Mouse (Mus musculus) limb, embryonic 15.5 days (tissue): ENCODE results near the gene Fcrl1. TPM values are rescaled to one million over a fixed set of nuclear protein-coding genes. Genes with fewer than 3 reads are reported as not detected.
"Not testable (repeated sequence)": the region's sequence is repeated elsewhere in the genome, so short reads cannot be mapped to it uniquely, and the experiment has no call there.

Experiments used
- ATAC-seq: fragments of 200-750 bp; cut with Nextera tagmentation; 2 replicates; pipeline ENCODE4 v1.8.0; 2017; ENCODE audit warnings: low read depth, moderate TSS enrichment; ENCODE audit not compliant: insufficient number of reproducible peaks, low FRiP score, low TSS enrichment
- H3K27ac ChIP-seq: fragments of 300-500 bp; sonication (generic); 2 replicates; pipeline ENCODE4 v1.5.1; 2015; ENCODE audit warnings: moderate library complexity, mild to moderate bottlenecking, inconsistent platforms
- H3K27me3 ChIP-seq: fragments of 300-500 bp; sonication (generic); 2 replicates; pipeline ENCODE4 v1.6.1; 2015; ENCODE audit warnings: inconsistent platforms
- H3K36me3 ChIP-seq: fragments of 300-500 bp; sonication (generic); 2 replicates; pipeline ENCODE4 v1.6.1; 2015; ENCODE audit warnings: inconsistent platforms
- H3K4me1 ChIP-seq: fragments of 300-500 bp; sonication (generic); 2 replicates; pipeline ENCODE4 v1.6.1; 2015; ENCODE audit warnings: inconsistent platforms
- H3K4me2 ChIP-seq: fragments of 300-500 bp; sonication (generic); 2 replicates; pipeline ENCODE4 v1.6.1; 2015; ENCODE audit warnings: mild to moderate bottlenecking, inconsistent platforms
- H3K4me3 ChIP-seq: fragments of 300-500 bp; sonication (generic); 2 replicates; pipeline ENCODE4 v1.5.1; 2015; ENCODE audit warnings: mild to moderate bottlenecking, inconsistent platforms
- H3K9ac ChIP-seq: fragments of 300-500 bp; sonication (generic); 2 replicates; pipeline ENCODE4 v1.6.1; 2015; ENCODE audit warnings: inconsistent platforms
- H3K9me3 ChIP-seq: fragments of 300-500 bp; sonication (generic); 2 replicates; pipeline ENCODE4 v1.6.1; 2016; ENCODE audit warnings: inconsistent platforms
- WGBS: fragments of 180-500 bp; shearing (Covaris S2); methylation state at CpG from one replicate; pipeline ENCODE4 v1.1.7; 2015; 5-methylcytosine and 5-hydroxymethylcytosine counted together
- polyA plus RNA-seq: library from polyadenylated mRNA; unstranded; fragments of >200 nt; fragmentation: Nextera tagmentation; extraction: Ambion mirVana; gene quantifications from 2 replicates; pipeline ENCODE4 v1.2.1, GENCODE M21; 2015

Gene Fcrl1
- 0.27 TPM in 1 of 2 replicates, not detected in the other for polyA plus RNA-seq

- Histone ChIP-seq H3K27ac (no peak within 1 kb of the TSS), H3K9me3 (no peaks in the 10 kb centered on the region), H3K4me2 (no peak within 1 kb of the TSS), H3K9ac (no peak within 1 kb of the TSS), H3K27me3 (no peaks in the 10 kb centered on the region), H3K4me3 (no peak within 1 kb of the TSS), H3K36me3 (no peaks in the 10 kb centered on the region), H3K4me1 (peaks cover 2% of the 10 kb centered on the region; the same call in 1 of the 2 replicates)
- no peak for ATAC-seq
- WGBS, result 81% methylated on average over 18 of the region's 18 CpGs
Measured at GRCm38 (mm10) chr3:87376195-87377165, at the start of gene Fcrl1. TSS of gene Fcrl1 (plus strand) at chr3:87376387.

DNA sequence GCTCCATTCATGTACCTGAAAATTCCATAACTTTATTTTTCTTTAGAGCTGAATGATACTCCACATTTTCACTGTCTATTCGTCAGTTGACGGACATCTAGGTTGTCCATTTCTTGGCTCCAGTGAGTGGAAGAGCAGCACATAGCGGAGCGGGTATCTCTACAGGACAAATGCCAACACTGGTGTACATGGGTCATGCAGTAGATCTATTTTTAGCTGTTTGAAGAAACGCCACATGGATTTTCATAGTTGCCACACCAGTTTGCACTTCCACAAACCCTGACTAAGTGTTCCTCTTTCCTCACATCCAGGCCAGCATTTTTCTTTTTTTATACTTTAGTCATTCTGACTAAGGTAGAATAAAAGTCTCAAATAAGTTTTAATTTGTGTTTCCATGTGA is 38.3 kb upstream of the Fcrl1 start:
- H3K4me3 ChIP-seq, result no peak overlapping the region
- no peak overlapping the region for H3K9ac ChIP-seq
- no peaks in the 10 kb centered on the region for H3K4me1 ChIP-seq
- H3K9me3 ChIP-seq, result no peaks in the 10 kb centered on the region
- H3K36me3 ChIP-seq, result no peaks in the 10 kb centered on the region
- WGBS, result 84% methylated on average over 5 of the region's 5 CpGs
- no peak for ATAC-seq
- no peaks in the 10 kb centered on the region for H3K27me3 ChIP-seq
- no peak overlapping the region for H3K4me2 ChIP-seq
- no peak overlapping the region for H3K27ac ChIP-seq

DNA sequence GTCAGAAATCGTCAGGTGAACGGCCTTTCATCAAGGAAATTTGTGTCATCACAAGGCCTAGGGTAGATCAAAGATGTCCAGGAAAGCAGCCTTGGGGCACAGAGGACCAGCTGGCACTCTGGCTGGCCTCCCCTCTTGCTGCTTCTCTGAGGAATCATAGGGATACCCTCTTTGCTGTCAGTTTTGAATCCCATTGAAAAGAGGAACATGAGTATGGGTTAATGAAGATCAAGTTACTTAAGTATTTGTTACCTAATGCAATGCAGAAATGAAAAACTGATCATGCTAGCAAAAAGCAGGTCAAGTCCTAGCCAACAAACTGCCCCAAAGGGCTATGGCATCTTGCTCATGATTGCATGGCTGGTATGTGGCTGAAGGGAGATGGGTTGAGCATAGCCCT is 25.2 kb upstream of the Fcrl1 start:
- not testable (repeated sequence) for H3K4me3 ChIP-seq, H3K9me3 ChIP-seq, H3K36me3 ChIP-seq, H3K4me2 ChIP-seq, H3K4me1 ChIP-seq, H3K27me3 ChIP-seq, H3K27ac ChIP-seq, ATAC-seq, H3K9ac ChIP-seq
- 65% methylated on average over 2 of the region's 2 CpGs for WGBS

DNA sequence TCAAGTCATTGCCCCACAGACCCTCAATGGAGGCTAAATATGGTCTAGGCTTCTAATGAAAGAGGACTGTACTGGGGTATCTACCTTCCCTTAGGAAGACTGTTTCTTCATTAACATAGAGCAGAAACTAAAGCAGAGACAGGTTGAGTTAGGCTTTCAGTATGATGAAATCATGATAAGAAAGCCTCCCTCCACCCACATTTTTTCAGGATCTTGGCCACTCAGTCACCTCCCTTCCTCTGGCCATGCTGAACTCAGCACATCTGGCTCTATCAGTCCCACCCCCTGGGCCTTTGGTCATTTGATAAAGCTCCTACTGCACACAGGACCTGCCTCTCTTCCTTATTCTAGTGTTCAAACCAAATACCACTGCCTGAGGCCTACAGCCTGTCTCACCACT is 18.6 kb upstream of the Fcrl1 start, which contains the start of gene Cd5l:
Cd5l (plus strand) TSS at position 301 of the 400 bp plus-strand sequence.
- no peak for ATAC-seq
- Histone ChIP-seq H3K9me3 (no peaks in the 10 kb centered on the region), H3K27ac (no peak within 1 kb of the TSS), H3K4me3 (no peak within 1 kb of the TSS), H3K36me3 (no peaks in the 10 kb centered on the region), H3K4me1 (no peaks in the 10 kb centered on the region), H3K9ac (no peak within 1 kb of the TSS), H3K4me2 (no peak within 1 kb of the TSS), H3K27me3 (no peaks in the 10 kb centered on the region)

- Histone ChIP-seq H3K4me1 (no peaks in the 10 kb centered on the region), H3K4me3 (no peak overlapping the region), H3K36me3 (no peaks in the 10 kb centered on the region), H3K9ac (no peak overlapping the region), H3K4me2 (no peak overlapping the region), H3K27ac (no peak overlapping the region), H3K9me3 (no peaks in the 10 kb centered on the region), H3K27me3 (no peaks in the 10 kb centered on the region)
- ATAC-seq, result no peak
Measured at GRCm38 (mm10) chr3:87359215-87359614, 17.0 kb upstream of the Fcrl1 start.

GRCm38 (mm10) chr3:87360466-87360865 is 15.7 kb upstream of the Fcrl1 start:
- H3K9me3 ChIP-seq, result no peaks in the 10 kb centered on the region
- H3K36me3 ChIP-seq, result no peaks in the 10 kb centered on the region
- H3K4me1 ChIP-seq, result no peaks in the 10 kb centered on the region
- no peak overlapping the region for H3K27ac ChIP-seq
- no peaks in the 10 kb centered on the region for H3K27me3 ChIP-seq
- H3K9ac ChIP-seq, result no peak overlapping the region
- H3K4me3 ChIP-seq, result no peak overlapping the region
- no peak overlapping the region for H3K4me2 ChIP-seq
- WGBS, result 89% methylated on average over 6 of the region's 6 CpGs
- no peak for ATAC-seq

- Histone ChIP-seq H3K9ac (no peak overlapping the region), H3K4me2 (no peak overlapping the region), H3K27ac (no peak overlapping the region), H3K4me1 (no peaks in the 10 kb centered on the region), H3K27me3 (no peaks in the 10 kb centered on the region), H3K9me3 (no peaks in the 10 kb centered on the region), H3K4me3 (no peak overlapping the region), H3K36me3 (no peaks in the 10 kb centered on the region)
- no peak for ATAC-seq
- WGBS, result 90% methylated on average over 14 of the region's 14 CpGs
Measured at GRCm38 (mm10) chr3:87365691-87366090, 10.5 kb upstream of the Fcrl1 start.

- no peak overlapping the region for H3K9ac ChIP-seq
- no peak for ATAC-seq
Measured at GRCm38 (mm10) chr3:87367511-87367910, 8.7 kb upstream of the Fcrl1 start.

GRCm38 (mm10) chr3:87369181-87369580 is 7.0 kb upstream of the Fcrl1 start:
- no peaks in the 10 kb centered on the region for H3K9me3 ChIP-seq
- H3K36me3 ChIP-seq, result no peaks in the 10 kb centered on the region
- ATAC-seq, result no peak
- H3K27ac ChIP-seq, result no peak overlapping the region
- no peak overlapping the region for H3K4me3 ChIP-seq
- no peak overlapping the region for H3K9ac ChIP-seq
- no peaks in the 10 kb centered on the region for H3K27me3 ChIP-seq
- H3K4me2 ChIP-seq, result no peak overlapping the region
- 71% methylated on average over 5 of the region's 5 CpGs for WGBS
- no peaks in the 10 kb centered on the region; the same call in 1 of the 2 replicates for H3K4me1 ChIP-seq

More at GRCm38 (mm10) chr3:87367511-87367910, 8.7 kb upstream of the Fcrl1 start:
- no peaks in the 10 kb centered on the region for H3K9me3 ChIP-seq
- no peak overlapping the region for H3K27ac ChIP-seq
- no peak overlapping the region for H3K4me3 ChIP-seq
- WGBS, result 84% methylated on average over 10 of the region's 10 CpGs
- no peaks in the 10 kb centered on the region for H3K36me3 ChIP-seq
- H3K4me1 ChIP-seq, result no peaks in the 10 kb centered on the region
- H3K27me3 ChIP-seq, result no peaks in the 10 kb centered on the region
- H3K4me2 ChIP-seq, result no peak overlapping the region

GRCm38 (mm10) chr3:87377228-87377627 is 1.0 kb downstream of the Fcrl1 start:
- ATAC-seq, result no peak
- no peak overlapping the region for H3K4me2 ChIP-seq
- H3K36me3 ChIP-seq, result no peaks in the 10 kb centered on the region
- H3K27me3 ChIP-seq, result no peaks in the 10 kb centered on the region
- WGBS, result 60% methylated on average over 3 of the region's 3 CpGs
- H3K9me3 ChIP-seq, result no peaks in the 10 kb centered on the region
- peaks cover 2% of the 10 kb centered on the region; the same call in 1 of the 2 replicates for H3K4me1 ChIP-seq
- no peak overlapping the region for H3K27ac ChIP-seq
- no peak overlapping the region for H3K4me3 ChIP-seq
- no peak overlapping the region for H3K9ac ChIP-seq

DNA sequence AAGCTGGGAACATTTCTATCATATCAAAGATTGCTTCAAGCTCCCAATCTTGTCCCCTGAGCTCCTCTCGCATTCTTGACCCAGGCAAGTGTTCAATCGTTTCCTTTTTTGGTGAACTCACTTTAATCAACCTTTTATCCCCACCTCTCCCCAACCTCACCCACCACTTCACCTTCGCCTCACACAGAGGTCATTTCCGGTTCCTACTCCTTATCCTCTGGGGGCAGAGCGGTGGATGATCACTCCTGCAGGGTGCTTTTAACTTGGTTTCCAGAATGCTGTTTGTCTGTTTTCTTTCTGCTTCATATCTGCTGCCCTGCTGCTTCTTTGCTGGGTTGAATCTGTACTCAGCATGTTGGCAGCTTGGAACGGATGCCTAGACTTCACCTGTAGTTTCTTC is 1.5 kb downstream of the Fcrl1 start:
- Histone ChIP-seq H3K27me3 (no peaks in the 10 kb centered on the region), H3K4me2 (no peak overlapping the region)
- ATAC-seq, result no peak

DNA sequence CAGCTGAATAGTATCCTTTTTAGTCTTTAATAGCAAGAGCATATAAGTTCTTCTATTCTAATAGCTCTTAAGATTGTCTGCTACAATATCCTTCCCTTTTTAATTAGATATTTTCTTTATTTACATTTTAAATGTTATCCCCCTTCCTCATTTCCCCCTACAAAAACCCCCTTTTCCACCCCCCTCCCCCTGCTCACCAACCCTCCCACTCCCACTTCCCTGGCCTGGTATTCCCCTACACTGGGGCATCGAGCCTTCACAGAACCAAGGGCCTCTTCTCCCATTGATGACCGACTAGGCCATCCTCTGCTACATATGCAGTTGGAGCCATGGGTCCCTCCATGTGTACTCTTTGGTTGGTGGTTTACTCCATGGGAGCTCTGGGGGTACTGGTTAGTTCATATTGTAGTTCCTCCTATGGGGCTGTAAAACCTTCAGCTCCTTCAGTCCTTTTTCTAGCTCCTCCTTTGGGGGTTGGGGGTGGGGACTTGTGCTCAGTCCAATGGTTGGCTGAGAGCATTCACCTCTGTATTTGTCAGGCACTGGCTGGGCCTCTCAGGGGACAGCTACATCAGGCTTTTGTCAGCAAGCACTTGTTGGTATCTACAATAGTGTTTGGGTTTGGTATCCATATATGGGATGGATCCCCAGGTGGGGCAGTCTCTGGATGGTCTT is 3.6 kb downstream of the Fcrl1 start:
- not testable (repeated sequence) for H3K4me2 ChIP-seq, H3K27me3 ChIP-seq, H3K9me3 ChIP-seq, H3K4me3 ChIP-seq, H3K36me3 ChIP-seq, H3K4me1 ChIP-seq, ATAC-seq, H3K27ac ChIP-seq, H3K9ac ChIP-seq
- 98% methylated on average over 2 of the region's 2 CpGs for WGBS

More for the DNA sequence above, 1.5 kb downstream of the Fcrl1 start:
- H3K9ac ChIP-seq, result no peak overlapping the region
- no peaks in the 10 kb centered on the region for H3K36me3 ChIP-seq
- H3K9me3 ChIP-seq, result no peaks in the 10 kb centered on the region
- H3K4me1 ChIP-seq, result peaks cover 2% of the 10 kb centered on the region; the same call in 1 of the 2 replicates
- WGBS, result 55% methylated on average over 6 of the region's 6 CpGs
- H3K4me3 ChIP-seq, result no peak overlapping the region
- H3K27ac ChIP-seq, result no peak overlapping the region
